Mouse (Mus musculus) ES-Bruce4 (cell line): ENCODE results near the gene Ccdc8.

ENCODE experiments used
- CTCF ChIP-seq: IDR thresholded peaks from one replicate; pipeline ENCODE4 v1.8.1; 2011; ENCODE audit warnings: low read depth, low read length
- EP300 ChIP-seq: IDR thresholded peaks from 2 replicates; pipeline ENCODE4 v1.6.1; 2011; ENCODE audit warnings: low read depth, low read length; ENCODE audit not compliant: insufficient read depth
- POLR2A ChIP-seq: IDR thresholded peaks from one replicate; pipeline ENCODE4 v1.8.1; 2011; ENCODE audit warnings: low read length; ENCODE audit not compliant: insufficient read depth

GRCm38 (mm10) chr7:17030239-17030638 lies 37.7 kb downstream of the Ccdc8 start:
- TF ChIP-seq POLR2A (no peak), CTCF (no peak), EP300 (no peak)
